Mouse (Mus musculus) embryo, embryonic 11.5 days (tissue): ENCODE measurements around the gene Copz1.

Experiments used
- DNase-seq: peaks from one replicate; pipeline ENCODE4 v3.0.0-alpha.2; 2012; ENCODE audit warnings: low read depth, low spot score

Gene Copz1

DNA sequence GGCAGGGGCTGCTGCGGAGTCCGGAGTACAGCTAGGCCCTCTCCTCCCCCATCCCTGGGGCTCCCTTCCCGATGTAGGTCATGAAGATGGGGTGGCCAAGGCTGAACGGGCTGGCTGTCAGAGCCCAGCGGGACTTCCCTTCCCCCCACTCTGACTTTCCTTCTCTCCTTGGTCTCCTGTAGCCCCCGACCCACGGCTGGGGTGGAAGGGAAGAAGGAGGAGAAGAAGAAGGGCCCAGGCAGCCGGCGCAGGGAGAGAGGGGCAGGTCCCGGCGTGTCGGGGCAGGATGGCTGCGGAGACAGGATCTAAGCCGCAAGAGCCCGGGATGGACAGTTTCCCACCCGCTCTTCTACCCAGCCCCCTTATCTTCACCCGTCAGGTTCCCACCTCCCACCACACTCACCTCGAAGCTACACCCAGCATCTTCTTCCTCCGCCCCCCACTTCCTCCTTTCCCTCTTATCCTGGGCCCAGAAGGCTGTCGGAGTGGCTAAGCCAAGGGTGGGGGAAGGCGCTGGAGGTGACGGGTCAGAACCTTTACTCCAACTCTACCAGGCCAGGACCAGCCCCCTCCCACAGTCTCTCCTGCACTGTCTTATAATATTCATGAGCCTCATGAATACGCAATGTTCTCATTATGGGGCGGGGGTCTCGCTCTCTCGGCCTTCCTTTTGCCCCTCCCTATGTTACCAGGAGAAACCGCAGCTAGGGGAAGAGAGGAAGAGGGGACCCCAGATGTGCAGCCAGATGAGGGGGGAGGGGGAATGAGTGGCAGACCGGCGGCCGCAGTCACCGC, 66.8 kb downstream of the Copz1 start:
- DNase-seq, result no peak

DNA sequence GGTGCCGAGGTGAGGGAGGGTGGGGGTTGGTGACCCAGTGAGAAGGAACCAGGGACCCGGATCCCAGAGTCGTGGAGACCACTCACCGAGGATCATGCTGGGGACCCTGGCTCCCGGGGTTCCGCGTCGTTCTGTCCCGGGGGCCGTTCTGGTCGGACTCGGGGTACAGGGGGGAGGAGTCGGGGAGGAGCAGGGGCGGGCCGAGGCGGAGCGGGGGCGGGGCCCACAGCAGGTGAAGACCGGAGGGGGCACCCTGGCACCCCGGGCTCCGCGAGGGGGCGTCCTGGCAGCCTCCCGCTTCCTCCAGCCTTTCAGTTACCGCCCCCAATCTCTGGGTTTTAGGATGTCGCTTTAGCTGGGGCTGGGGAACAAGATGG, 67.4 kb downstream of the Copz1 start, which contains the start of gene Zfp385a:
Gene Zfp385a (minus strand): TSS at position 133 of the 377 bp plus-strand sequence.
- DNase-seq, result no peak

DNA sequence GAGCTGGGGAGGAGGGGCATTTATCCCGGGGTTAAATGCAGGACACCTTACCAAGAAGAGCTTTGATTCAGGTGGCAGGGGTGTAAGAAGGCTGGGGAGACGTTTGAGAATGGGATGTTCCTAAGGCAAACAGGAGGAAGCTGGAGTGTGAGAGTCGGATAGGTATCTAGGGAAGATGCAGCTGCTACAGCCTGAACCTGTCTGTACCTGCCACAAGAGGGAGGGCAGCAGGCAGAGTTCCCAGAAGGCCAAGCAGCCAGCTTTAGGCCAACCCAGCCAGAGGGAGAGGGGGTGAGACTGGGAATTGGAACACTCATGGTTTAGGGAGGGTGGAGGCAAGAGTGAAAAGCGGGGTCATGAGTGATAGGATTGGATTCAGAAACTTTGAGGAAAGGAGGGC, 68.3 kb downstream of the Copz1 start:
- no peak for DNase-seq

DNA sequence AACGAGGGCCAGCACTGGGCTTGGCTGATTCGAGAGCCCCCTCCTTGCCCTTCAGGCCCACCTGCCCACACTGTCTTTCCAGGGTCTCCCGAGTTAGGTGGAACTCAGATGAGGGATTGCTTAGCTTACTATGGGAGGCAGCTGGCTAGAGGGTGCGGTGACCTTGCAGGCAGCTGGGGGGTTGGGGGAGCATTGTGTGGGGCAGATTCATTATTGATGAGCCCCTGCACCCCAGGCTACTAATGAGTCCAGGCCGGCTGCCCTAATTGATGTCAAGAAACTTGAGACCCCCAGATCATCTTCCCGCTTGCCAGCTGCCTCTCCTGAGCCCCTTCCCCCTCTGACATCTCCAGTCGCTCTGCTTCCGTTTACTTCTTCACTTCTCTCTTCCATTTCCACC, 69.0 kb downstream of the Copz1 start:
- DNase-seq, result no peak

DNA sequence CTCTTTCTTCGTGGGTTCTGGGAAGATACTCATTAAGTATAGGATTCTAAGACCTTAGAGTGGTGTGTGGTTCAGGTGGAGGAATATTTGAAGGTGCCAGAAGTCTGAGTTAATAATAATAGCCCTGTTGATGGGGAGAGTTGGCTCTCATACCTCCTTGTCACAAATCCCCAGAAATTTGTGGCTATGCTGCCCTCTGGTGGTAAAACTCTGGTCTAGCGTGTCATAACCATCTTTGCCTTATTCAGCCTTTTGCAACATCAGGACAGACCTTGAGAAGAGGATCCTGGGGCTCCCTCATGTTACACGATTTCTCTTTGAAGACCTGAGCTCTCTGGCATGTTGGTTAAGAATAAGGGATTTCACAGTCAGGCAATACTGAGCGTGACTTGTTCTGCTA, 69.9 kb downstream of the Copz1 start:
- DNase-seq, result peak; percentile 72

DNA sequence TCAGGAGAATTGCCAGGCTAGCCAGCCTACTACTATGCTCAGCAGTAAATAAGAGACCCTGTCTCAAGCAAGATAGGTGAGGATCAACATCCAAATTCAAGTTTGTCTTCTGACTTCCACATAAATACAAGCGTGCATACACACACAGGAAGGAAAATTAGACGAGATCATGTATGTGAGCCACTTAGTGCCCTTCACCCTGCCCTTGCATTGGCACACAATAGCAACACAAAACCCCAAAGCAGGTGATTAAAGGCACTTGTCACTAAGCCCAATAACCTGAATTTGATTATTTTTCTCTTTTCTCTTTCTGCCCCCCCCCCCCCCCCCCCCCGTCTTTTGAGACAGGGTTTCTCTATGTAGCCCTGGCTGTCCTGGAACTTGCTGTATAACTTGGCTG, 70.5 kb downstream of the Copz1 start:
- no peak for DNase-seq

DNA sequence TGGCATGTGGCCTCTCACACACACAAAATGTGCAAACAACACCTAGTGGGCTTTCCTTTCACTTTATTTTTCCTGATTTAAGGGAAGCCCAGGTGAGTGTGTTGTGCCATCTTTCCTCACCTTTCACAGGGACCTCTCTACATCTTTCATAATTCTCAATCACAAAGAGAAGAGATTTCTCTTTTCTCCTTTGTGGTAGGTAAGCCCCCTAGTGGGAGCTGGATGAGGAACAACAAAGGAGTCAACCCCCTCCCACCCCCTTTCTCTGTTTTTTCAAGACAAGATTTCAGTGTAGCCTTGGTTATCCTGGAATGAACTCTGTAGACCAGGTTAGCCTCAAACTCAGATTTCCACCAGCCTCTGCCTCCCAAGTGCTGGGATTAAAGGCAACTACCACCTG, 71.0 kb downstream of the Copz1 start:
- DNase-seq, result no peak

DNA sequence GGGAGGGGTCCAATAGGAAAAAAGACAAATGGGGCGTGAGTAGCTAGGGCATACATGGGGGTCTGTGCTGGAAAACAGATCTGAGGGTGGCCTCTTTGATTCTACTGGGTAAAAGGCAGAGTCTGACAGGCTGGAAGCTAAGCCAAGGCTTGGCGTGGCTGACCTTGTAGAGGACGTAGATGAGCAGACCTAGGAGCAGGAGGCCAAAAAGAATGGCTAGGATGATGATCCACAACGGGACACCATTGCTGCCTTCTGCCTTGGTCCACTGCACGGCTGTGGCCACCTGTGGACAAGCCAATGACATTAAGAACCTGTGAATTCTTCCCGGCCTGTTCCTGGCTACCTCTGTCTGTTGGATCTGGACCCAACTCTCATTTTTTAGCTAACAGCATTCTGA, 73.3 kb downstream of the Copz1 start:
- DNase-seq, result no peak

DNA sequence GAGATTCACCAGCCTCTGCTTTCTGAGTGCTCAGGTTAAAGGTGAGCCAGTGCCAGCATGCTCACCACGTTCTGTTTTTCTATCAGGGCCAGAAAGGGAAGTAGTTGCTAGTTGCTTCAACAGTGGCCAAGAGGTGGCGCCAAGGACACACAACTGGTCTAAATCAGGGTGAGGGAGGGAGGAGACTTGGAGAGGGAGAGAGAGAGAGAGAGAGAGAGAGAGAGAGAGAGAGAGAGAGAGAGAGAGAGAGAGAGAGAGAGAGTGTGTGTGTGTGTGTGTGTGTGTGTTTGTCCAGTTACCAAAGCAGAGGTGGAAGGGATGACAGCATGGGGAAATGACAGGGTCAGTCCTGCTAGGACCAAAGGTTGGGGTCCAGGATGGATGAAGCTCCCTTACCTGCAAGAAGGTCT, 74.8 kb downstream of the Copz1 start:
- peak; percentile 46 for DNase-seq
